Mouse (Mus musculus): ENCODE results near the gene Chmp6. TPM values are rescaled to one million over a fixed set of nuclear protein-coding genes. Genes with fewer than 3 reads are reported as not detected.

Chmp6 gene
- total and polyA plus RNA-seq, 3 experiments: 50.3 to 70.6 (median 59.7) TPM

GRCm38 (mm10) chr11:119943428-119943988 lies 30.3 kb downstream of the Chmp6 start:
- no peak overlapping the region for H3K27ac ChIP-seq (ENCODE audit: insufficient read depth, low read depth)
- in situ Hi-C loops (cut with MboI; ENCODE audit: low pct_ligation_motif_present, low pct_unique_long_range_greater_than_20kb, low sequenced_read_pairs): no loop called here

GRCm38 (mm10) chr11:119945343-119945742 lies 32.1 kb downstream of the Chmp6 start:
- Histone ChIP-seq H3K4me1 (ENCODE audit: control insufficient read depth in 1 of 2, insufficient read depth in 2 of 2) (peaks cover 8 to 47% of the 10 kb centered on the region in 2 experiments), H3K9ac (ENCODE audit: insufficient read depth, low read depth) (no peak overlapping the region), H3K27ac (ENCODE audit: insufficient read depth, low read depth) (no peak overlapping the region), H3K36me3 (replicated peaks in 1 of 2; ENCODE audit: control insufficient read depth in 1 of 2, insufficient read depth in 1 of 2, low read length in 1 of 2) (no peaks in the 10 kb centered on the region), H3K4me3 (replicated peaks in 1 of 3; ENCODE audit: low read depth in 2 of 3, low read length in 2 of 3, poor library complexity in 1 of 3) (no peak overlapping the region), H3K27me3 (replicated peaks) (peaks cover 32% of the 10 kb centered on the region), H3K4me2 (ENCODE audit: insufficient read depth, low read depth, poor library complexity, severe bottlenecking) (no peak overlapping the region), H3K9me3 (replicated peaks; ENCODE audit: low read length) (no peaks in the 10 kb centered on the region), H3K79me2 (replicated peaks; ENCODE audit: control insufficient read depth, extremely low read depth, insufficient read depth, poor library complexity, severe bottlenecking) (no peaks in the 10 kb centered on the region)
- dilution Hi-C loops (cut with MboI; ENCODE audit: extremely low pct_ligation_motif_present, extremely low pct_unique_long_range_greater_than_20kb, low sequenced_read_pairs) (no loop called here), in situ Hi-C loops (cut with MboI; ENCODE audit: low pct_ligation_motif_present, low pct_unique_long_range_greater_than_20kb, low sequenced_read_pairs) (loop anchor here (5.0 kb wide), 1 partner anchor 42 kb away; no protein-coding TSS in a partner anchor)
- DNase-seq (ENCODE audit: extremely low read depth): no peak
- no peak for TF ChIP-seq MAFK (IDR thresholded peaks at IDR 0.05; ENCODE audit: insufficient replicate concordance, low read length)
- TF ChIP-seq ELF1 (IDR thresholded peaks at IDR 0.05; ENCODE audit: low read depth, low read length): no peak
- no peak for TF ChIP-seq GABPA (IDR thresholded peaks at IDR 0.05; ENCODE audit: insufficient replicate concordance, low read depth, low read length)
- no peak for TF ChIP-seq MAX (IDR thresholded peaks at IDR 0.05; ENCODE audit: low read length)
- no peak for TF ChIP-seq ETS1 (conservative IDR thresholded peaks at IDR 0.05; ENCODE audit: low read depth, low read length)
- TF ChIP-seq TCF12 (IDR thresholded peaks at IDR 0.05; ENCODE audit: low read depth, low read length): no peak
- no peak for TF ChIP-seq USF2 (conservative IDR thresholded peaks at IDR 0.05; ENCODE audit: low read depth, low read length)
- TF ChIP-seq EP300 (IDR thresholded peaks at IDR 0.05; ENCODE audit: low read length): no peak
- TF ChIP-seq CTCF (conservative IDR thresholded peaks at IDR 0.05 in 1 of 2, IDR thresholded peaks at IDR 0.05 in 1 of 2; ENCODE audit: low read depth in 2 of 2, low read length in 2 of 2): no peak
- TF ChIP-seq UBTF (IDR thresholded peaks at IDR 0.05; ENCODE audit: low read depth, low read length): no peak
- TF ChIP-seq ZKSCAN1 (IDR thresholded peaks at IDR 0.05; ENCODE audit: borderline replicate concordance, low read depth, low read length): no peak

More at GRCm38 (mm10) chr11:119943428-119943988, 30.3 kb downstream of the Chmp6 start:
- peak overlapping the region; percentile 41 for H3K9ac ChIP-seq (ENCODE audit: insufficient read depth, low read depth)
- no peaks in the 10 kb centered on the region for H3K9me3 ChIP-seq (replicated peaks; ENCODE audit: low read length)
- no peak for TF ChIP-seq ZC3H11A (IDR thresholded peaks at IDR 0.05; ENCODE audit: low read depth, low read length)
- no peak for TF ChIP-seq CHD2 (IDR thresholded peaks at IDR 0.05; ENCODE audit: low read length)
- TF ChIP-seq EP300 (IDR thresholded peaks at IDR 0.05; ENCODE audit: low read length): no peak
- TF ChIP-seq USF1 (IDR thresholded peaks at IDR 0.05; ENCODE audit: low read depth, low read length): no peak
- no peak for TF ChIP-seq MAX (IDR thresholded peaks at IDR 0.05; ENCODE audit: low read length)
- no peak for TF ChIP-seq BHLHE40 (IDR thresholded peaks at IDR 0.05; ENCODE audit: low read depth, low read length)
- no peak for TF ChIP-seq POLR2A (IDR thresholded peaks at IDR 0.05; ENCODE audit: low read depth, low read length)
- no peak for TF ChIP-seq MAFK (IDR thresholded peaks at IDR 0.05; ENCODE audit: insufficient replicate concordance, low read length)
- no peak for TF ChIP-seq TBP (conservative IDR thresholded peaks at IDR 0.05; ENCODE audit: low read depth, low read length)
- TF ChIP-seq PAX5 (IDR thresholded peaks at IDR 0.05; ENCODE audit: low read length): no peak
- TF ChIP-seq RCOR1 (conservative IDR thresholded peaks at IDR 0.05; ENCODE audit: low read depth, low read length): no peak
- TF ChIP-seq JUND (conservative IDR thresholded peaks at IDR 0.05; ENCODE audit: low read depth, low read length): no peak
- no peak for TF ChIP-seq CHD1 (IDR thresholded peaks at IDR 0.05; ENCODE audit: low read depth, low read length)
- TF ChIP-seq ZNF384 (IDR thresholded peaks at IDR 0.05; ENCODE audit: low read depth, low read length): no peak
- no peak for TF ChIP-seq USF2 (conservative IDR thresholded peaks at IDR 0.05; ENCODE audit: low read depth, low read length)
- TF ChIP-seq TCF12 (IDR thresholded peaks at IDR 0.05; ENCODE audit: low read depth, low read length): no peak
- no peak for TF ChIP-seq ETS1 (conservative IDR thresholded peaks at IDR 0.05; ENCODE audit: low read depth, low read length)
- no peak for TF ChIP-seq HCFC1 (IDR thresholded peaks at IDR 0.05; ENCODE audit: low read depth, low read length)
- no peak for TF ChIP-seq KAT2A (IDR thresholded peaks at IDR 0.05; ENCODE audit: insufficient replicate concordance, low read length)
- TF ChIP-seq SMC3 (IDR thresholded peaks at IDR 0.05; ENCODE audit: low read depth, low read length): no peak
- no peak for DNase-seq (ENCODE audit: extremely low read depth)
- H3K4me1 ChIP-seq (ENCODE audit: control insufficient read depth in 1 of 2, insufficient read depth in 2 of 2): peaks cover 8 to 38% of the 10 kb centered on the region in 2 experiments
- no peaks in the 10 kb centered on the region for H3K36me3 ChIP-seq (replicated peaks in 1 of 2; ENCODE audit: control insufficient read depth in 1 of 2, insufficient read depth in 1 of 2, low read length in 1 of 2)
- H3K27me3 ChIP-seq (replicated peaks): peaks cover 44% of the 10 kb centered on the region
- H3K4me3 ChIP-seq (replicated peaks in 1 of 3; ENCODE audit: low read depth in 2 of 3, low read length in 2 of 3, poor library complexity in 1 of 3): peak overlapping the region; percentile 43 to 57 (median 48)
- peak overlapping the region; percentile 85 for H3K4me2 ChIP-seq (ENCODE audit: insufficient read depth, low read depth, poor library complexity, severe bottlenecking)
- H3K79me2 ChIP-seq (replicated peaks; ENCODE audit: control insufficient read depth, extremely low read depth, insufficient read depth, poor library complexity, severe bottlenecking): no peaks in the 10 kb centered on the region
- dilution Hi-C loops (cut with MboI; ENCODE audit: extremely low pct_ligation_motif_present, extremely low pct_unique_long_range_greater_than_20kb, low sequenced_read_pairs): no loop called here
